Mouse (Mus musculus) testis, adult 2 months (tissue): Measurements from ENCODE around the gene Stat4. TPM values are rescaled to one million over a fixed set of nuclear protein-coding genes. Genes with fewer than 3 reads are reported as not detected.

Experiments
- H3K27ac ChIP-seq: fragments of 200-500 bp; 2 replicates; pipeline ENCODE4 v1.5.1; 2012; ENCODE audit warnings: low read depth, low read length; ENCODE audit not compliant: control insufficient read depth, insufficient read depth
- H3K27me3 ChIP-seq: fragments of 200-500 bp; 2 replicates; pipeline ENCODE4 v1.6.1; 2012; ENCODE audit warnings: mild to moderate bottlenecking, low read length, moderate library complexity; ENCODE audit not compliant: control insufficient read depth, insufficient read depth
- H3K36me3 ChIP-seq: fragments of 200-500 bp; 2 replicates; pipeline ENCODE4 v1.6.1; 2012; ENCODE audit warnings: mild to moderate bottlenecking, low read length; ENCODE audit not compliant: control insufficient read depth, insufficient read depth
- H3K4me1 ChIP-seq: fragments of 200-500 bp; 2 replicates; pipeline ENCODE4 v1.6.1; 2012; ENCODE audit warnings: low read length; ENCODE audit not compliant: control insufficient read depth, insufficient read depth
- H3K4me3 ChIP-seq: fragments of 200-500 bp; 2 replicates; pipeline ENCODE4 v1.5.1; 2012; ENCODE audit warnings: low read depth, mild to moderate bottlenecking, low read length, moderate library complexity, mixed read lengths; ENCODE audit not compliant: control insufficient read depth
- CTCF ChIP-seq: fragments of 200-500 bp; IDR thresholded peaks from 2 replicates; pipeline ENCODE4 v1.5.1; 2012; ENCODE audit warnings: low read depth, mild to moderate bottlenecking, inconsistent platforms, low read length, moderate library complexity; ENCODE audit not compliant: control insufficient read depth, insufficient read depth, insufficient replicate concordance
- POLR2A ChIP-seq: fragments of 200-500 bp; IDR thresholded peaks from 2 replicates; pipeline ENCODE4 v1.6.1; 2012; ENCODE audit warnings: low read depth, mild to moderate bottlenecking, inconsistent platforms, low read length, moderate library complexity; ENCODE audit not compliant: control insufficient read depth
- polyA plus RNA-seq: library from polyadenylated mRNA; depleted of rRNA; stranded (reverse); fragments of >200 nt; gene quantifications from 2 replicates; pipeline ENCODE4 v1.2.3, GENCODE M21; 2012; rRNA removed

Stat4 gene
- polyA plus RNA-seq, 1 experiment = 193 TPM

- H3K4me1 ChIP-seq = no peaks in the 10 kb centered on the region; the same call in 1 of the 2 replicates
- no peak overlapping the region for H3K27ac ChIP-seq
- H3K27me3 ChIP-seq = no peaks in the 10 kb centered on the region
- H3K4me3 ChIP-seq = no peak overlapping the region
- no peak for TF ChIP-seq CTCF
- no peak for TF ChIP-seq POLR2A
- peaks cover 4% of the 10 kb centered on the region for H3K36me3 ChIP-seq
Observed at GRCm38 (mm10) chr1:52152369-52152768, 165.4 kb downstream of the Stat4 start.

- Histone ChIP-seq H3K36me3 (peaks cover 4% of the 10 kb centered on the region), H3K4me1 (no peaks in the 10 kb centered on the region; the same call in 1 of the 2 replicates), H3K27me3 (no peaks in the 10 kb centered on the region), H3K27ac (no peak overlapping the region), H3K4me3 (no peak overlapping the region)
- no peak for TF ChIP-seq CTCF
- TF ChIP-seq POLR2A = no peak
Observed at GRCm38 (mm10) chr1:52152936-52153335, 166.0 kb downstream of the Stat4 start.

- TF ChIP-seq POLR2A (no peak), CTCF (no peak)
- no peak overlapping the region for H3K27ac ChIP-seq
- peaks cover 4% of the 10 kb centered on the region for H3K36me3 ChIP-seq
- H3K4me3 ChIP-seq = no peak overlapping the region
- H3K27me3 ChIP-seq = no peaks in the 10 kb centered on the region
- H3K4me1 ChIP-seq = no peaks in the 10 kb centered on the region; the same call in 1 of the 2 replicates
Observed at GRCm38 (mm10) chr1:52154890-52155289, 167.9 kb downstream of the Stat4 start.

GRCm38 (mm10) chr1:52156351-52156750 lies 169.4 kb downstream of the Stat4 start:
- no peak for TF ChIP-seq CTCF
- no peak for TF ChIP-seq POLR2A
- H3K36me3 ChIP-seq = peaks cover 1% of the 10 kb centered on the region
- H3K27ac ChIP-seq = no peak overlapping the region

More at GRCm38 (mm10) chr1:52156351-52156750, 169.4 kb downstream of the Stat4 start:
- Histone ChIP-seq H3K27me3 (no peaks in the 10 kb centered on the region), H3K4me1 (no peaks in the 10 kb centered on the region; the same call in 1 of the 2 replicates), H3K4me3 (no peak overlapping the region)

Other genes starting within 250 kb of the Stat4 start
- gene Myo1b, start 71.1 kb upstream of the Stat4 start, polyA plus RNA-seq = 0.89 and 2.3 TPM in 2 replicates
- gene Stat1, start 132.3 kb downstream of the Stat4 start, polyA plus RNA-seq = 8.3 and 8.5 TPM in 2 replicates
- 8.3 and 9.3 TPM in 2 replicates for gene Gls, start 246.1 kb downstream of the Stat4 start, polyA plus RNA-seq